Mouse (Mus musculus) mouse trophoblast stem cell (cell line): ENCODE measurements around the gene Chmp4b.

Experiments used
- in situ Hi-C, 2 experiments: fragments of 300-500 bp; cut with MseI, MboI; formaldehyde crosslinking; loops; 2 replicates in 1 of 2; 3 replicates in 1 of 2; pipeline ENCODE4 v1.15.1; 2025

Gene Chmp4b

GRCm38 (mm10) chr2:154717081-154717480 lies 65.6 kb downstream of the Chmp4b start:
- in situ Hi-C loops = no loop called here

GRCm38 (mm10) chr2:154718855-154719556 lies 67.5 kb downstream of the Chmp4b start:
- in situ Hi-C loops = no loop called here

- in situ Hi-C loops = no loop called here
These were observed 68.8 kb downstream of the Chmp4b start for GRCm38 (mm10) chr2:154720315-154720714.

- in situ Hi-C loops = no loop called here
These were observed 72.0 kb downstream of the Chmp4b start for GRCm38 (mm10) chr2:154723473-154723872.

- in situ Hi-C loops = no loop called here
These were observed 78.2 kb downstream of the Chmp4b start for GRCm38 (mm10) chr2:154729737-154730136.

- in situ Hi-C loops = no loop called here
These were observed 79.3 kb downstream of the Chmp4b start for GRCm38 (mm10) chr2:154730841-154731240.

GRCm38 (mm10) chr2:154731916-154732315 lies 80.4 kb downstream of the Chmp4b start:
- in situ Hi-C loops = no loop called here

GRCm38 (mm10) chr2:154732503-154733141 lies 81.1 kb downstream of the Chmp4b start:
- in situ Hi-C loops = no loop called here

- in situ Hi-C loops = no loop called here
These were observed 83.5 kb downstream of the Chmp4b start for GRCm38 (mm10) chr2:154734977-154735376.

GRCm38 (mm10) chr2:154735416-154735815 lies 83.9 kb downstream of the Chmp4b start:
- in situ Hi-C loops = no loop called here

- in situ Hi-C loops = no loop called here
These were observed 84.5 kb downstream of the Chmp4b start for GRCm38 (mm10) chr2:154735986-154736385.

GRCm38 (mm10) chr2:154738621-154739020 lies 87.1 kb downstream of the Chmp4b start:
- in situ Hi-C loops = no loop called here

- in situ Hi-C loops = no loop called here
These were observed 91.7 kb downstream of the Chmp4b start for GRCm38 (mm10) chr2:154742911-154743819.

GRCm38 (mm10) chr2:154743915-154744314 lies 92.4 kb downstream of the Chmp4b start:
- in situ Hi-C loops = no loop called here
